Comparison of ENCODE assay signal across 8 mouse cellular contexts in genomic region chr4:48045281-48045720, GRCm38 (mm10). TPM values are rescaled to one million over a fixed set of nuclear protein-coding genes. Genes with fewer than 3 reads are reported as not detected.
DNase-seq lines count a peak whose midpoint lies in the region; ATAC-seq and TF ChIP-seq lines count a peak whose summit lies in the region.

No protein-coding gene starts in this region.

- peak overlapping the region; percentile 83 for H3K9ac ChIP-seq in hindbrain, embryonic 13.5 days
- peak overlapping the region; percentile 29; the same call in 1 of the 2 replicates for H3K9ac ChIP-seq in lung, postnatal 0 days (replicated peaks; ENCODE audit: low read depth)

- DNase-seq in kidney, adult 18-20 months = peak; percentile 34
- no peak for DNase-seq in kidney, adult 8-10 months
- DNase-seq in MEL-GATA-1-ER (ENCODE audit: extremely low read depth, low read depth) = peak; percentile 15
- DNase-seq in lung, postnatal 0 days (ENCODE audit: low spot score) = no peak
- peak; percentile 57 for DNase-seq in thymus, adult 2 months
- DNase-seq in cerebellum, adult 11 months = no peak

- no peaks in the 10 kb centered on the region for H3K9me3 ChIP-seq in hindbrain, embryonic 13.5 days
- H3K9me3 ChIP-seq in lung, postnatal 0 days (ENCODE audit: low read length) = no peaks in the 10 kb centered on the region

- under 1% methylated on average over 42 of the region's 42 CpGs for WGBS in hindbrain, embryonic 13.5 days
- under 1% methylated on average over 39 of the region's 42 CpGs for WGBS in lung, postnatal 0 days
- under 1% methylated on average over 41 of the region's 42 CpGs for WGBS in thymus, adult 2 months

- no peak for TF ChIP-seq EP300 in lung, postnatal 0 days (IDR thresholded peaks at IDR 0.05)

- no peaks in the 10 kb centered on the region for H3K36me3 ChIP-seq in hindbrain, embryonic 13.5 days
- H3K36me3 ChIP-seq in lung, postnatal 0 days (ENCODE audit: insufficient read depth, low read length) = no peaks in the 10 kb centered on the region
- no peaks in the 10 kb centered on the region for H3K36me3 ChIP-seq in thymus, adult 2 months (ENCODE audit: control insufficient read depth, insufficient read depth, low read length)

- peak overlapping the region; percentile 71 for H3K4me3 ChIP-seq in hindbrain, embryonic 13.5 days
- H3K4me3 ChIP-seq in lung, postnatal 0 days (ENCODE audit: low read depth, low read length) = peak overlapping the region; percentile 74
- H3K4me3 ChIP-seq in thymus, adult 2 months (ENCODE audit: control insufficient read depth, insufficient read depth, low read length) = peak overlapping the region; percentile 51

- TF ChIP-seq CTCF in lung, postnatal 0 days (IDR thresholded peaks at IDR 0.05) = peak; percentile 17; the same call in 1 of the 2 replicates
- TF ChIP-seq CTCF in thymus, adult 2 months (IDR thresholded peaks at IDR 0.05; ENCODE audit: borderline replicate concordance, control insufficient read depth, extremely low read depth, insufficient read depth, low read length, poor library complexity) = no peak

- H3K27ac ChIP-seq in hindbrain, embryonic 13.5 days = peak overlapping the region; percentile 94
- H3K27ac ChIP-seq in lung, postnatal 0 days (ENCODE audit: low read length) = peak overlapping the region; percentile 26; the same call in 1 of the 2 replicates
- H3K27ac ChIP-seq in thymus, adult 2 months (ENCODE audit: control insufficient read depth, insufficient read depth, low read length) = no peak overlapping the region

- no peak for TF ChIP-seq POLR2A in thymus, adult 2 months (IDR thresholded peaks at IDR 0.05; ENCODE audit: control insufficient read depth, extremely low read depth, insufficient read depth, low read length, poor library complexity)

- peaks cover 42% of the 10 kb centered on the region for H3K27me3 ChIP-seq in hindbrain, embryonic 13.5 days
- peaks cover 29% of the 10 kb centered on the region for H3K27me3 ChIP-seq in lung, postnatal 0 days (replicated peaks; ENCODE audit: insufficient read depth, low read length)
- H3K27me3 ChIP-seq in thymus, adult 2 months (ENCODE audit: control insufficient read depth, insufficient read depth, low read length) = peaks cover 33% of the 10 kb centered on the region

- peaks cover 52% of the 10 kb centered on the region for H3K4me1 ChIP-seq in hindbrain, embryonic 13.5 days (replicated peaks)
- peaks cover 25% of the 10 kb centered on the region for H3K4me1 ChIP-seq in lung, postnatal 0 days (ENCODE audit: insufficient read depth, low read depth, low read length)
- peaks cover 32% of the 10 kb centered on the region for H3K4me1 ChIP-seq in thymus, adult 2 months (replicated peaks; ENCODE audit: control insufficient read depth, insufficient read depth, low read length)

- peak overlapping the region; percentile 96 for H3K4me2 ChIP-seq in hindbrain, embryonic 13.5 days
- H3K4me2 ChIP-seq in lung, postnatal 0 days (replicated peaks; ENCODE audit: low read depth, low read length) = peak overlapping the region; percentile 100

- peak; percentile 17 for ATAC-seq in erythroid progenitor cell, adult 5-6 weeks (replicated peaks; ENCODE audit: low FRiP score, poor library complexity, severe bottlenecking)
- no peak for ATAC-seq in hindbrain, embryonic 13.5 days (ENCODE audit: low FRiP score)
- ATAC-seq in lung, postnatal 0 days = no peak

RNA-seq across cellular contexts. Expression of gene Nr4a3, which starts 0.3 kb away (rescaled TPM):
- not detected in 2 replicates for total RNA-seq in erythroid progenitor cell, adult 5-6 weeks (2015; ENCODE audit: low replicate concordance)
- not detected in 2 replicates for total RNA-seq in erythroid progenitor cell, adult 5-6 weeks (2017; ENCODE audit: low replicate concordance)
- polyA plus RNA-seq in hindbrain, embryonic 13.5 days (2015; fragmentation: Nextera tagmentation; extraction: Ambion mirVana) = 1.8 and 2.4 TPM in 2 replicates
- polyA plus RNA-seq in lung, postnatal 0 days (2015; fragmentation: Nextera tagmentation; extraction: Ambion mirVana) = 0.14 and 0.15 TPM in 2 replicates
- 39.7 and 46.1 TPM in 2 replicates for polyA plus RNA-seq in thymus, adult 2 months (2012; rRNA removed)

Comparison
In these comparisons a context has a peak if more than half of its experiments do, and no peak if none do; other contexts are left out.
1. DNase-seq: peak in kidney, adult 18-20 months (single experiment), MEL-GATA-1-ER (single experiment) and thymus, adult 2 months (single experiment); none in kidney, adult 8-10 months (0 of 2), lung, postnatal 0 days (single experiment) and cerebellum, adult 11 months (single experiment).
2. RNA of gene Nr4a3, which starts 0.3 kb away (polyA plus RNA-seq): 39.7 to 46.1 TPM in thymus, adult 2 months; 1.8 to 2.4 TPM in hindbrain, embryonic 13.5 days and 0.14 to 0.15 TPM in lung, postnatal 0 days; every median in the first group is over 10 times any median in the second.
3. Peak in every context shown above with its lines, with median percentiles within 50 percentile points of each other: H3K4me3 ChIP-seq.